Mouse (Mus musculus) heart, adult 18-20 months (tissue): Measurements from ENCODE around the gene Sirt6. TPM values are rescaled to one million over a fixed set of nuclear protein-coding genes. Genes with fewer than 3 reads are reported as not detected.
A peak's percentile ranks its signal among the peaks of the same experiment; 100 is the strongest.

Source experiments
- DNase-seq, 2 experiments: peaks; one replicate each; pipeline ENCODE4 v3.0.0; 2021 to 2022; ENCODE audit warnings: mixed read lengths in 1 of 2
- total RNA-seq, 2 experiments: library from RNA; stranded (reverse); gene quantifications; 2 replicates each; pipeline ENCODE4 v1.2.3; 2021

Gene Sirt6
- total RNA-seq, 2 experiments from 2014 or later = 5.6 to 6.3 TPM

- DNase-seq = no peak
Observed at GRCm38 (mm10) chr10:81626101-81626993, 1.2 kb downstream of the Sirt6 start.

- DNase-seq = no peak
Observed at GRCm38 (mm10) chr10:81623441-81623840, 4.2 kb downstream of the Sirt6 start.

- no peak for DNase-seq
Observed at GRCm38 (mm10) chr10:81620786-81621185, 6.8 kb downstream of the Sirt6 start.

- DNase-seq = no peak
Observed at GRCm38 (mm10) chr10:81619976-81620375, 7.6 kb downstream of the Sirt6 start.

DNA sequence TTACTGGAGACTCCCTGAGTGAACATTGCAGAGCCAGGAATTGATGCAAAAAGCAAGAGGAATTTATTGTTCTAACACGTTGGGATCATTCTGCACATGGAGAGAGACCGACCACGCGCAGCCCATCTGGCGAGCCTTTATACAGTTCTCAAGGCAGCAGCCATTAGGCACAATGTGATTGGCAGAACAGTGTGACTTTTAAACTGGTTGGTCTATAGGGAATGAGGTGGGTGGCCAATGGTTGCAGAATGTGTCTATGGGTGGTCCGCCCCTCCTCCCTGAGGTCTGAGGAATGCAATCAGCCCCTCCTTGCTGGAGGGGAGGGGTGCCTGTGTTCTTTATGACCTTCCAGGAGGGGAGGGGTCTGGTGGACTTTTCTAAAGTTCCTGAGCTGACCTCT, 12.1 kb downstream of the Sirt6 start:
- DNase-seq = no peak

- DNase-seq = no peak
Observed at GRCm38 (mm10) chr10:81612779-81613178, 14.8 kb downstream of the Sirt6 start.

- no peak for DNase-seq
Observed at GRCm38 (mm10) chr10:81608308-81608707, 19.3 kb downstream of the Sirt6 start.

DNA sequence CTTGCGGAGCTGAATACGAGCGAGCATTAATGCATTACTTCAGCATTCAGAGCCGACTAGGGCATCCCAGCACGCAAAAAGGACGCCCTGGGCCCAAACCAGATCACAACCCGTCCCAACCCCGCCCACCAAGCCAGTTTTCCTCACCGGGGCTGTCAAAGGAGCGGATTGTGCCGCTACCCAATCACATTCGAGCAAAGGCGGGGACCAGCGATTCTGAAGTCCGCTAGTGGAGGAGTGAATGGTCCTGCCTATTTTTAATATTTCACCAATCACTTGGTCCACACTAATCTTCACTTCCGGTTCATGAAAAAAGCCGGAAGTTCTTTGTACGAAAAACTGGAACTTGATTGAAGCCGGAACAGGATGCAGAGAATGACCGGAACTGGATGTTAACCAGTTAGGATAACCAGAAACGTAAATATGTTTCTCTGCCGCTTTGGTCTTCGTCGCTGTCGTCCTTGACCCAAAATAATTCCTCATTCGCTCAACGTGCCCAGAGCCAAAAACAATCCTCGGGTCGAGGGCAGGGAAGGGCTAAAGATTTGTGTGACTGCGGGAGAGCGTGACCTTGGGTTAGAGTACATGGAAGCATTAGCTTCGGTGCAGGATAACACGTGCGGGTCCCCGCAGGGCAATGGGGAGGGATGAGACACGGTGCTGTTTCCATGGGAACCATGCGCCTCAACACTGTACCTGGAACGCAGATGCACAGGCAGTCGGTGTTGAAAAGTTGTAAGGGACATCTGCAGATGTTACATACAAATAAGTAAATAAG, 21.4 kb downstream of the Sirt6 start, which contains the start of gene BC025920:
TSS of gene BC025920 (plus strand) at position 297 of the 778 bp plus-strand sequence.
- DNase-seq = peak; percentile 96 to 99

DNA sequence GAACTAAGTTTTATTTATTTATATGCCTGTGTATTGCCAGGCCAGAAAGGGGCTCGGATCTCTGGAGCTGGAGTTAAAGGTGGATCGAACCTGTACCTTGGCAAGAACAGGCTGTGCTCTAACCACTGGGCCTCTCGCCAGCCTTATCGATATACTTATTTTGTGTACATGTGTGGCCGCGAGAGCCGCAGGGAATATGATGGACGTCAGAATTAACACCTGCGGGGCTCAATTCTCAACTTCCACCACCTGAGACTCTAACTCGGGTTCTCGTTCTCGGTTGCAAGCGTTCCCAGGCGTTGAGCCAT, 22.0 kb downstream of the Sirt6 start:
- DNase-seq = no peak

DNA sequence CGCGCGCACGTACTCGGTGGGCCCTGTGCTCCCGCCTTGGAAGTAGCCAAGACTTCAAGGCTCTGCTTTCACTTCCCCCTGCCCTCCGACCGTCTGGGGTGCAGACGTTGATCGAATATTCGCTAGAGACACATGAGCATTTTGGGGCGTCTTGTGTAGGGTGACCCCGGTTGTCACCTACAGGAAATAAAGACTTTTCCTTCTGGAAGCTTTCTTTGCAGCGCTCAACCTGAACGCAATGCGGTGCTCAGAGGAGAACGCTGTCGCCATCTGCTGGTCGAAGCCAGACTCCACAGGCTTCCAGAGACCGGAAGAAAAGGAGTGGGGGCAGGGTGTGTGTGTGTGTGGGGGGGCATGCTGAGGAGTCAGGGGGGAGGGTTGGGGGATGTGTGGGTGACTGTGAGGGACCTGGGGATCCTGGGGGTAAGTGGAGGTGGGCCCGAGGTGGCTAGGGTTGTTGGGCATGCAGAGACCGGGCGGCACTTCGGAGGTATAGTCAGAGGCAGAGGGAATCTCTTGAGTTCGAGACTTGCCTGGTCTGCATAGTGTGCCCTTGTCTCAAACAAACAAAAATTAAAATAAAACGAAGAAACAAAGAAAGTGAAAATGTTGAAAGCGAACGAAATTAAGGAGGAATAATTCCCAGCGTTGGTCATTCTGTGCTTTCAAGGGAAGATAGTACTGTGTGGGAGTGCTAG, 22.5 kb downstream of the Sirt6 start:
- peak; percentile 90 to 94 for DNase-seq

GRCm38 (mm10) chr10:81604019-81604967, 23.3 kb downstream of the Sirt6 start:
- no peak for DNase-seq

DNA sequence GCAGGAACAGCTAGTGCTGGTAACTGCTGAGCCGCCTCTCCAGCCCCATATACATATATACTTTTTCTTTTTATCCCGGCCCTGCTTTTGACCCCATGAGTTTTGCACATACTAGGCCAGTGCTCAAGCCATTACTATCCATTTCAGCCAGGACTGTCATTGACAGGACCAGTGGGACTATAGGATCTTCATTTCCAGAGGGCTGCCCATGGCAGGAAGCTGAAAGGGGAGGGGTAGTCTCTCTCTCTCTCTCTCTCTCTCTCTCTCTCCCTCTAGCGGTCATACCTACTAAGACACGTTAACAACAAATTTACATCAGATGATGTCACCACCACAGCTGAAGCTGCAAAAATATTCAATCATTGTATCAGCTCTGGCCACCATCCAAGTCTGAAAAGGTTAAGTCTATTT, 24.9 kb downstream of the Sirt6 start:
- DNase-seq = peak; percentile 37 to 61

DNA sequence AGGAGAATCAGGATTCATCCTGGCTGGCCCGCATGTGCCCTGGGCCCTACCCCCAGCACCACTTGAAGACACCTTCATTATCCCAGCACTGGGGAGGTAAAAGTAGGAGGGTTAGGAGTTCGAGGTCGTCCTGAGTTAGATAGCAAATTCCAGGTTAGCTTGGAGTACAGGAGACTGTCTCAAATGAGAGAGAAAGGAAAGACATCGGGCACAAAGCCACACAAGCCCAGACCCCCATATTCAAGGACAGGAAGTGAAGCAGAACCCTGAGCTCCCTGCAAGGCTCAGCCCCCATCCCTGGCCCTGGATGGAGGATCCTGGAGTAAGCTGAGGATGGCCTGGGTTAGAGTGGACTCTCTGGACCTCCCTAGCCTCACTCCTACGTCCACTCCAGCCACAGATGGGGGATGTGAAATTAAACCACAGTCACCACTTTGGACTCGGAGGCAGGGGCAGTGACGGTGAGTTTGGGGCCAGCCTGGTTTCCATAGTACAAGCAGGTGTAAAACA, 26.1 kb downstream of the Sirt6 start:
- no peak for DNase-seq

GRCm38 (mm10) chr10:81600738-81601203, 26.8 kb downstream of the Sirt6 start, which contains the start of gene Tle6:
Gene Tle6, minus strand, starts transcription at chr10:81601073.
- peak; percentile 96 for DNase-seq

DNA sequence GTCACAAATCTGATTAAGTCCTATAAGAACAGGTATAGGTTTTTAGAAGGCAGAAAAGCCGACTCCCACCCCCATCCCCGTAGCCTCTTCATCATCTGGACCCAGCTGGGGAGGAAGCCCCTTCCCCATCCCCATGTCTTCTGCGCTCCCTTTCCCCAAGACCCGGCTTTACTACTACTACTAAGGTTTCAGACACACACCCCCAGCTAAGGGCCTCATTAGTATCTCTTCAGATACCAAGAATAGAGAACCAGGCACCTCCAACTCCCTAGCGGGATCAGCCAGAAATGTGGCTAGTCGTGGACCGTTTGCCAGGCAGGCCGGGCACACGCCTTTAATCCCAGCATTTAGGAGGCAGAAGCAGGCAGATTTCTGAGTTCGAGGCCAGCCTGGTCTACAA, 27.5 kb downstream of the Sirt6 start:
- peak in 1 of 2 experiments; percentile 17 for DNase-seq

DNA sequence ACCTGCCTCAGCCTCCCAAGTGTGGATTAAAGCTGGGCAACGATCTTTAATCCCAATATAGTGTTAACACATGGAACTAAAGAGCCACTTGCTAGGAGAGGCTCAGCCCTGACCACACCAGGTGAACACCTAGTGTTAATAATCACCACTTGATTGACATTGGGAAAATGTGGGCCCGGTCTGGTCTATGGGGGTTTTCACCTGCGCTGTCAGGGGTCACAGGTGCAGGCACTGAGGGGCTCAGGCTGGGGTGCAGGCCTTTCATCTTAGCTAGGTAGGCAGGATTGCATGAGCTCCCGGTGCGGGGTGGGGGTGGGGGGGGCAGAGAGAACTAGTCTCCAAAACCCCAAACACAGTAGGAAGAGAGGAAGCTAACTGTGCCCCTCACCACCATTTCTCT, 28.0 kb downstream of the Sirt6 start:
- DNase-seq = no peak

DNA sequence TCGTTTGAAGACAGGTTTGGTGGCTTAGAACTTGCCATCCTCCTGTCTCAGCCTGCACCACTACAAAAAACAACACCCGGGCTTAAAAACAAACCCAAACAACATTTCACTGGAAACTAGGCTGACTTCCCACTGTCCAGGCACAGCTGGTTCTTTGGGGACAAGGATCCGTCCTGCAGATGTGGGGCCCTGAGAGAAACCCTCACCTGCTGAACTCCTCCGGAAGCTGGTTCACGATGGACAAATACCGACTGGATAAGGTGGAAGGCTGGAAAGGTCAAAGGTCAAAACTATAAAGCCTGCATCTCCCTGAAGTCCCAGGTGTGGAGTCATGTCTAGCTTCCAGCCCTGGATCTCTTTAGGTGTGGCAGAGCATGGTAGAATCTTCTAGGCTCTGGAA, 28.7 kb downstream of the Sirt6 start:
- DNase-seq = no peak

DNA sequence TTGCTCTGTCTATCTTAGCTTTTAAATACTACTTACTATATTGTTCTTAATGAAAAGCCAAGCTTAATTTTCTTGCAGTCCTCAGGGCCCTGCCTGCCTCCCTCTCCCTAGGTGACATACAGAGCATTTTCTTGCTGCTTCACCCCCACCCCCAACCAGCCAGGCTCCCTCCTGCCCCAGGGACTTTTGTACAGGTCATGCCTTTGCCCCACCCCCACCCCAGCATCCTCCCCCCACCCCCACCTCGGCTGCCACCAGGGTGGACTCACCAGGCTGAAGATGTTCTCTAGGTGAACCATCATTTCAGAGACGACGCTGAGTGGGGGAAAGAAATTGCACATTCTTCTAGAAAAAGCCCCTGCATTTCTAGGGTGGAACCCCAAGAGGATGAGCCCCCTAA, 29.3 kb downstream of the Sirt6 start:
- DNase-seq = no peak

DNA sequence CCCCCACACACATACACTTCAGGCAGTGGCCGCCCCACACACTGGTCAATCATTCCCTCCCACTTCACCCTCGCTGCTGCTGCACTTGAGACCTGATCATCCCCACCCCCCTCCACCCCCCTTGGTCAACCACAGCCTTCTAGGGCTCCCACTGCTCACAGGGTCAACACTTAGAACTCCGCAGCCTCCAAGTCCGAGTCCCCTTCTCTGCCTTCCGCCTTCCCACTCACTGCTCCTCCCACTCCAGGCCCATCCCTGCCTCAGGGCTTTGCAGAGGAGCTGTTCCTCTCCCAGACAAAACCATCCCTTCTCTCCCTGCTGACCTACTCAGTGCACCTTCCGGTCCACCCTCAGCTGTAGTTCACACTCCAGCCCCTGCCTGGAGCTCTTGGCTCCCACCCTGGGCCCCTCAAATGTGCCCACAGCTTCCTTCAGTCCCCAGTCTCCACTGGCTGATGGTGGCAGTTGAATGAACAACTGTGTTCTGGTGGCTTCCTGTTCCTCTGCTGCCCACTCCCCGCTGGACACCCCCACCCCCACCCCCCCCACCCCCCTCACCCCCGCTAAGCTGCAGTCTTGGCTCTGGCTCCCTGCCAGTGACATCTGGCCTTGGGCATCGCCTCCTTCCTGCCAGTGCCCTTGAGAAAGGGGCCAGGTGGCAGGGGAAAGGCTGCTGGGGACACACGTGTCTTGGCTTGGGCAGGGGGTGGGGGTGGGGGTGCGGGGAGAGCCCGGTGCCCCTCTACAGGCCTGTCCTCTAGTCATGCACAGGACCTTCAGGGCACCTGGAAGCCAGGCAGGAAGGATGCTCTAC, 30.3 kb downstream of the Sirt6 start:
- peak; percentile 66 for DNase-seq

- DNase-seq = peak; percentile 69 to 72
Observed at GRCm38 (mm10) chr10:81596611-81597010, 31.0 kb downstream of the Sirt6 start.
